Mouse (Mus musculus) cerebellum, adult 2 months (tissue): ENCODE measurements around the gene Map7d3. TPM values are rescaled to one million over a fixed set of nuclear protein-coding genes. Genes with fewer than 3 reads are reported as not detected.

Experiments
- DNase-seq, 2 experiments: peaks; one replicate each; pipeline ENCODE4 v3.0.0; 2021
- H3K27ac ChIP-seq: fragments of 200-500 bp; 2 replicates; pipeline ENCODE4 v1.5.1; 2012; ENCODE audit warnings: low read length, control low read depth, inconsistent platforms; ENCODE audit not compliant: insufficient read depth
- H3K27me3 ChIP-seq: fragments of 200-500 bp; 2 replicates; pipeline ENCODE4 v1.6.1; 2012; ENCODE audit warnings: inconsistent platforms, mild to moderate bottlenecking, low read length, moderate library complexity; ENCODE audit not compliant: control insufficient read depth, insufficient read depth
- H3K4me1 ChIP-seq: fragments of 200-500 bp; 2 replicates; pipeline ENCODE4 v1.6.1; 2011; ENCODE audit warnings: low read length; ENCODE audit not compliant: control insufficient read depth, insufficient read depth
- H3K4me3 ChIP-seq: fragments of 200-500 bp; replicated peaks from 2 replicates; pipeline ENCODE3; 2011; ENCODE audit warnings: mild to moderate bottlenecking, low read depth, low read length, control low read depth; ENCODE audit not compliant: insufficient read depth
- CTCF ChIP-seq: fragments of 200-500 bp; IDR thresholded peaks from 2 replicates; pipeline ENCODE4 v1.5.1; 2011; ENCODE audit warnings: low read depth, mild to moderate bottlenecking, control low read depth, low read length, moderate library complexity, borderline replicate concordance; ENCODE audit not compliant: insufficient read depth
- POLR2A ChIP-seq: fragments of 200-500 bp; IDR thresholded peaks from 2 replicates; pipeline ENCODE4 v1.6.1; 2011; ENCODE audit warnings: low read length, control low read depth, borderline replicate concordance; ENCODE audit not compliant: insufficient read depth
- WGBS: fragments of 180-500 bp; shearing (Covaris S2); methylation state at CpG from one replicate; pipeline ENCODE4 v1.1.7; 2018; 5-methylcytosine and 5-hydroxymethylcytosine counted together
- polyA plus RNA-seq: library from polyadenylated mRNA; depleted of rRNA; stranded (reverse); fragments of >200 nt; gene quantifications from 2 replicates; pipeline ENCODE4 v1.2.3, GENCODE M21; 2012

Map7d3 gene
- polyA plus RNA-seq, 1 experiment, result not detected

GRCm38 (mm10) chrX:56787486-56787885 is 34.6 kb downstream of the Map7d3 start:
- peak in 1 of 2 experiments; percentile 14 for DNase-seq
- Histone ChIP-seq H3K27ac (no peak overlapping the region), H3K27me3 (no peaks in the 10 kb centered on the region), H3K4me1 (no peaks in the 10 kb centered on the region; the same call in 1 of the 2 replicates), H3K4me3 (no peak overlapping the region)
- 28% methylated on average over 3 of the region's 3 CpGs for WGBS
- TF ChIP-seq CTCF (no peak), POLR2A (no peak)

- Histone ChIP-seq H3K4me3 (no peak overlapping the region), H3K27ac (no peak overlapping the region), H3K4me1 (no peaks in the 10 kb centered on the region; the same call in 1 of the 2 replicates), H3K27me3 (no peaks in the 10 kb centered on the region)
- TF ChIP-seq POLR2A (no peak), CTCF (no peak)
- WGBS, result 67% methylated on average over 6 of the region's 6 CpGs
- no peak for DNase-seq
These were observed 35.7 kb downstream of the Map7d3 start for GRCm38 (mm10) chrX:56786281-56787061.

GRCm38 (mm10) chrX:56773329-56773728 is 48.8 kb downstream of the Map7d3 start:
- DNase-seq, result no peak
- Histone ChIP-seq H3K27ac (no peak overlapping the region), H3K4me3 (no peak overlapping the region), H3K27me3 (no peaks in the 10 kb centered on the region), H3K4me1 (no peaks in the 10 kb centered on the region)
- no peak for TF ChIP-seq POLR2A
- no peak for TF ChIP-seq CTCF
- 61% methylated on average over 4 of the region's 4 CpGs for WGBS

- no peak for DNase-seq
- no peaks in the 10 kb centered on the region for H3K27me3 ChIP-seq
- H3K27ac ChIP-seq, result no peak overlapping the region
- H3K4me1 ChIP-seq, result no peaks in the 10 kb centered on the region
- H3K4me3 ChIP-seq, result no peak overlapping the region
- 60% methylated on average over 1 of the region's 1 CpGs for WGBS
- TF ChIP-seq POLR2A, result no peak
- TF ChIP-seq CTCF, result no peak
These were observed 50.4 kb downstream of the Map7d3 start for GRCm38 (mm10) chrX:56771751-56772150.

GRCm38 (mm10) chrX:56769838-56770237 is 52.3 kb downstream of the Map7d3 start:
- no peak for DNase-seq
- TF ChIP-seq POLR2A (no peak), CTCF (no peak)
- no peaks in the 10 kb centered on the region for H3K27me3 ChIP-seq
- H3K27ac ChIP-seq, result no peak overlapping the region
- H3K4me1 ChIP-seq, result no peaks in the 10 kb centered on the region
- no peak overlapping the region for H3K4me3 ChIP-seq

- Histone ChIP-seq H3K27me3 (no peaks in the 10 kb centered on the region), H3K27ac (no peak overlapping the region), H3K4me3 (no peak overlapping the region), H3K4me1 (no peaks in the 10 kb centered on the region)
- no peak for DNase-seq
- WGBS, result 91% methylated on average over 3 of the region's 3 CpGs
- no peak for TF ChIP-seq CTCF
- no peak for TF ChIP-seq POLR2A
These were observed 61.8 kb downstream of the Map7d3 start for GRCm38 (mm10) chrX:56760257-56760760.

- Histone ChIP-seq H3K4me1 (no peaks in the 10 kb centered on the region; the same call in 1 of the 2 replicates), H3K4me3 (no peak overlapping the region), H3K27ac (no peak overlapping the region), H3K27me3 (no peaks in the 10 kb centered on the region)
- TF ChIP-seq POLR2A (no peak), CTCF (no peak)
- 69% methylated on average over 7 of the region's 7 CpGs for WGBS
- DNase-seq, result no peak
These were observed 65.8 kb downstream of the Map7d3 start for GRCm38 (mm10) chrX:56756352-56756751.

- DNase-seq, result peak; percentile 22 to 30
- H3K27ac ChIP-seq, result no peak overlapping the region
- H3K4me3 ChIP-seq, result no peak overlapping the region
- TF ChIP-seq CTCF (no peak), POLR2A (no peak)
- H3K27me3 ChIP-seq, result no peaks in the 10 kb centered on the region
- no peaks in the 10 kb centered on the region; the same call in 1 of the 2 replicates for H3K4me1 ChIP-seq
- WGBS, result 36% methylated on average over 2 of the region's 2 CpGs
These were observed 66.5 kb downstream of the Map7d3 start for GRCm38 (mm10) chrX:56755646-56756045.
